Mouse (Mus musculus) layer of hippocampus, adult 2 months (tissue): ENCODE measurements around the gene Tubb4b. TPM values are rescaled to one million over a fixed set of nuclear protein-coding genes. Genes with fewer than 3 reads are reported as not detected.

Source experiments
- DNase-seq, 2 experiments: peaks; one replicate each; pipeline ENCODE4 v3.0.0; 2022; ENCODE audit warnings: low spot score in 2 of 2
- H3K27ac ChIP-seq: fragments of 200-600 bp; 2 replicates; pipeline ENCODE4 v1.8.1; 2022
- H3K4me3 ChIP-seq: fragments of 200-600 bp; 2 replicates; pipeline ENCODE4 v1.8.1; 2022; ENCODE audit warnings: mild to moderate bottlenecking
- CTCF ChIP-seq: fragments of 200-600 bp; conservative IDR thresholded peaks from 2 replicates; pipeline ENCODE4 v1.8.1; 2022; ENCODE audit warnings: antibody characterized with exemption, mild to moderate bottlenecking, moderate library complexity
- total RNA-seq, 2 experiments: library from RNA; stranded (reverse); gene quantifications; 2 replicates each; pipeline ENCODE4 v1.2.3; 2021

The Tubb4b gene
- total RNA-seq, 2 experiments from 2014 or later, result 305 to 309 TPM

GRCm38 (mm10) chr2:25226864-25227263 is 2.4 kb upstream of the Tubb4b start:
- no peak overlapping the region for H3K4me3 ChIP-seq
- no peak for TF ChIP-seq CTCF
- DNase-seq, result peak; percentile 53 to 69
- H3K27ac ChIP-seq, result peak overlapping the region; percentile 98

- H3K4me3 ChIP-seq, result peak overlapping the region; percentile 62; the same call in 1 of the 2 replicates
Measured at GRCm38 (mm10) chr2:25225811-25226379, 1.4 kb upstream of the Tubb4b start.

GRCm38 (mm10) chr2:25224766-25225752 is 557 bp upstream of the Tubb4b start:
- peak; percentile 97 to 100 for DNase-seq
- Histone ChIP-seq H3K27ac (peak overlapping the region; percentile 98), H3K4me3 (peak overlapping the region; percentile 62)
- TF ChIP-seq CTCF, result peak; percentile 58

More at GRCm38 (mm10) chr2:25225811-25226379, 1.4 kb upstream of the Tubb4b start:
- DNase-seq, result no peak
- TF ChIP-seq CTCF, result no peak
- peak overlapping the region; percentile 98 for H3K27ac ChIP-seq

GRCm38 (mm10) chr2:25223681-25224491 is 616 bp downstream of the Tubb4b start:
- Histone ChIP-seq H3K4me3 (peak overlapping the region; percentile 84), H3K27ac (peak overlapping the region; percentile 95)
- TF ChIP-seq CTCF, result no peak
- peak; percentile 63 to 69 for DNase-seq

- H3K4me3 ChIP-seq, result no peak overlapping the region
- DNase-seq, result no peak
- no peak overlapping the region for H3K27ac ChIP-seq
- no peak for TF ChIP-seq CTCF
Measured at GRCm38 (mm10) chr2:25221331-25221772, 3.1 kb downstream of the Tubb4b start.

GRCm38 (mm10) chr2:25218445-25218844 is 6.1 kb downstream of the Tubb4b start, which contains the start of gene Fam166a:
TSS of gene Fam166a (plus strand) at chr2:25218745.
- TF ChIP-seq CTCF, result no peak
- Histone ChIP-seq H3K4me3 (no peak within 1 kb of the TSS), H3K27ac (no peak within 1 kb of the TSS)
- no peak for DNase-seq

- no peak for DNase-seq
- Histone ChIP-seq H3K27ac (no peak overlapping the region), H3K4me3 (no peak overlapping the region)
- TF ChIP-seq CTCF, result no peak
Measured at GRCm38 (mm10) chr2:25217666-25218065, 6.8 kb downstream of the Tubb4b start.

- no peak for DNase-seq
- no peak for TF ChIP-seq CTCF
- Histone ChIP-seq H3K27ac (no peak within 1 kb of the TSS), H3K4me3 (no peak within 1 kb of the TSS)
Measured at GRCm38 (mm10) chr2:25214444-25214843, 10.1 kb downstream of the Tubb4b start, which contains the start of gene Stpg3. TSS of gene Stpg3 (minus strand) at chr2:25214637.

GRCm38 (mm10) chr2:25213266-25213865 is 11.1 kb downstream of the Tubb4b start:
- TF ChIP-seq CTCF, result no peak
- Histone ChIP-seq H3K27ac (no peak overlapping the region), H3K4me3 (no peak overlapping the region)
- no peak for DNase-seq

- peak; percentile 83 to 84 for DNase-seq
- TF ChIP-seq CTCF, result no peak
- Histone ChIP-seq H3K27ac (peak within 1 kb of the TSS; percentile 98), H3K4me3 (peak within 1 kb of the TSS; percentile 91)
Measured at GRCm38 (mm10) chr2:25211121-25211670, 13.3 kb downstream of the Tubb4b start, which contains the start of gene Nelfb. TSS of gene Nelfb (minus strand) at chr2:25211489.

- TF ChIP-seq CTCF, result no peak
- H3K4me3 ChIP-seq, result peak overlapping the region; percentile 91
- DNase-seq, result no peak
- peak overlapping the region; percentile 98 for H3K27ac ChIP-seq
Measured at GRCm38 (mm10) chr2:25210686-25211085, 13.8 kb downstream of the Tubb4b start.

- Histone ChIP-seq H3K27ac (no peak overlapping the region), H3K4me3 (no peak overlapping the region)
- DNase-seq, result no peak
- no peak for TF ChIP-seq CTCF
Measured at GRCm38 (mm10) chr2:25207593-25207992, 16.9 kb downstream of the Tubb4b start.
